In the genomic region with DNA sequence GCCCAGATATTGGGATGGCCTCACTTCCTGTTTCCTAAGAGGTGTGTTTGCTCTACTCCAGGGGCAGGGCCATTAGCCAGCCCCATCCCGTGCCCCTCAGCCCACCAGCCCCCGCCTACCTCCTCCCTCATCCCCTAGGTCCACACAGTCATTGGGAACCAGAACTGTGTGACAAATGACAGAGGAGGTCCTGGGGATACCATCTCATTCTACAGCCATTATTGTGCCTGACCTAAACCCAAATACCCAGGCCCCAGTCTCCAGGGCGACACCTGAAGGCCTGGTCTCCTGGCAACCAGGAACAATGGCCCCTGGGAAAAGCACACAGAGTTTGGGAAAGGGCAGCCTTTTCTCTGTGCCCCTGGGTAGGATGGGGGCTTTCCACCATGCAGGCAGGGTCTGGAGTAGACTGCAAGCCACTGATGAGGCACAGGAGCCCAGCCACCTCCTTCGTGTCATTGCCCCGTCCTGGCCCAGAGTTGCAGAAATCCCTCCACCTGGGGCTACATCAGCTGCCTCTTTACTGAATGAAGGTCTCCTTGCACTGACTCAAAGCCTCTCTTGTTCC, we compare ENCODE assay signal across 16 mouse cellular contexts. TPM values are rescaled to one million over a fixed set of nuclear protein-coding genes. Genes with fewer than 3 reads are reported as not detected.
DNase-seq lines count a peak whose midpoint lies in the region; ATAC-seq and TF ChIP-seq lines count a peak whose summit lies in the region.
"Had no signal": no experiment of that assay in that cellular context is flagged by ENCODE, and none has a peak within 500 bp of the region (broad histone marks: within the 10 kb centered on the region; RNA-seq: fewer than 3 reads in every experiment).

No protein-coding gene starts in this region.

- peak overlapping the region; percentile 94 for H3K27ac ChIP-seq in layer of hippocampus, adult 2 months
- peak overlapping the region; percentile 12; the same call in 1 of the 2 replicates for H3K27ac ChIP-seq in embryonic facial prominence, embryonic 10.5 days (replicated peaks)
- peak overlapping the region; percentile 77 for H3K27ac ChIP-seq in midbrain, embryonic 12.5 days (replicated peaks)
- 0 out of 2 replicates have a peak overlapping the region, but pooled peaks have one; percentile 2 for H3K27ac ChIP-seq in neural tube, embryonic 14.5 days (ENCODE audit: low read depth, low read length)
- H3K27ac ChIP-seq: limb, embryonic 13.5 days; liver, embryonic 14.5 days had no signal

- H3K4me3 ChIP-seq in layer of hippocampus, adult 2 months: no peak overlapping the region
- H3K4me3 ChIP-seq in embryonic facial prominence, embryonic 10.5 days: no peak overlapping the region
- no peak overlapping the region for H3K4me3 ChIP-seq in midbrain, embryonic 12.5 days
- H3K4me3 ChIP-seq in neural tube, embryonic 14.5 days (ENCODE audit: low read depth, low read length): no peak overlapping the region
- H3K4me3 ChIP-seq: limb, embryonic 13.5 days had no signal

- peaks cover 56% of the 10 kb centered on the region for H3K4me1 ChIP-seq in embryonic facial prominence, embryonic 10.5 days
- H3K4me1 ChIP-seq in midbrain, embryonic 12.5 days: peaks cover 62% of the 10 kb centered on the region
- H3K4me1 ChIP-seq in neural tube, embryonic 14.5 days (ENCODE audit: control insufficient read depth, insufficient read depth, low read length): peaks cover 55% of the 10 kb centered on the region

- no peak for TF ChIP-seq CTCF in layer of hippocampus, adult 2 months (conservative IDR thresholded peaks at IDR 0.05)

- H3K9ac ChIP-seq in midbrain, embryonic 12.5 days (replicated peaks): no peak overlapping the region
- no peak overlapping the region for H3K9ac ChIP-seq in neural tube, embryonic 14.5 days (replicated peaks; ENCODE audit: low read depth, low read length)
- H3K9ac ChIP-seq: limb, embryonic 13.5 days; liver, embryonic 14.5 days had no signal

- H3K9me3 ChIP-seq in embryonic facial prominence, embryonic 10.5 days: no peaks in the 10 kb centered on the region
- H3K9me3 ChIP-seq in midbrain, embryonic 12.5 days: no peaks in the 10 kb centered on the region
- no peaks in the 10 kb centered on the region for H3K9me3 ChIP-seq in neural tube, embryonic 14.5 days (ENCODE audit: control insufficient read depth, low read length)
- H3K9me3 ChIP-seq: limb, embryonic 13.5 days had no signal

- H3K36me3 ChIP-seq in embryonic facial prominence, embryonic 10.5 days (replicated peaks): no peaks in the 10 kb centered on the region
- H3K36me3 ChIP-seq in midbrain, embryonic 12.5 days: no peaks in the 10 kb centered on the region
- H3K36me3 ChIP-seq in neural tube, embryonic 14.5 days (ENCODE audit: control insufficient read depth, insufficient read depth, low read length): no peaks in the 10 kb centered on the region
- H3K36me3 ChIP-seq: limb, embryonic 13.5 days had no signal

- DNase-seq in layer of hippocampus, adult 2 months (ENCODE audit: low spot score in 2 of 2): no peak
- no peak for DNase-seq in layer of hippocampus, postnatal 36 days
- DNase-seq in embryonic facial prominence, embryonic 10.5 days (ENCODE audit: low spot score): no peak
- DNase-seq in adrenal gland, adult 2 months: no peak
- no peak for DNase-seq in right cerebral cortex, adult 2 months (ENCODE audit: low spot score in 2 of 2)
- DNase-seq: adrenal gland, postnatal 25 days; cerebellum, adult 18-20 months; kidney, adult 2 months; kidney, postnatal 14 days; lung, postnatal 10 days had no signal

- ATAC-seq in midbrain, embryonic 12.5 days (ENCODE audit: low FRiP score, low read depth): peak; percentile 45
- peak; percentile 26; the same call in 1 of the 2 replicates for ATAC-seq in neural tube, embryonic 14.5 days (ENCODE audit: low read depth)

- 34% methylated on average over 5 of the region's 5 CpGs for WGBS in embryonic facial prominence, embryonic 10.5 days
- 12% methylated on average over 5 of the region's 5 CpGs for WGBS in midbrain, embryonic 12.5 days
- 10% methylated on average over 5 of the region's 5 CpGs for WGBS in neural tube, embryonic 14.5 days

- H3K27me3 ChIP-seq in embryonic facial prominence, embryonic 10.5 days (replicated peaks; ENCODE audit: low read depth, poor library complexity, severe bottlenecking): peaks cover 73% of the 10 kb centered on the region
- peaks cover 54% of the 10 kb centered on the region for H3K27me3 ChIP-seq in midbrain, embryonic 12.5 days
- H3K27me3 ChIP-seq in neural tube, embryonic 14.5 days (ENCODE audit: control insufficient read depth, insufficient read depth, low read length): no peaks in the 10 kb centered on the region

- no peak overlapping the region for H3K4me2 ChIP-seq in midbrain, embryonic 12.5 days (replicated peaks)
- no peak overlapping the region for H3K4me2 ChIP-seq in neural tube, embryonic 14.5 days (ENCODE audit: low read depth, low read length)
- H3K4me2 ChIP-seq: limb, embryonic 13.5 days had no signal

RNA-seq across cellular contexts. Expression of a gene that starts 44.5 kb away (rescaled TPM):
- total RNA-seq in layer of hippocampus, adult 2 months (2021): 100 to 1,000 TPM; 232 to 244 TPM
- total RNA-seq in layer of hippocampus, postnatal 36 days (2021): 100 to 1,000 TPM; 212 to 242 TPM
- 2.3 and 3.9 TPM in 2 replicates for polyA plus RNA-seq in embryonic facial prominence, embryonic 10.5 days (2016; fragmentation: Nextera tagmentation; extraction: Ambion mirVana)
- polyA plus RNA-seq in midbrain, embryonic 12.5 days (2016; fragmentation: Nextera tagmentation; extraction: Ambion mirVana): 12.2 and 14.8 TPM in 2 replicates
- 38.5 and 53.5 TPM in 2 replicates for polyA plus RNA-seq in neural tube, embryonic 14.5 days (2014; fragmentation: Nextera tagmentation; extraction: Ambion mirVana)
- 10 to 100 TPM in 1 of 2 experiments, 1 to 10 TPM in 1; 2.9 to 18.1 TPM for total RNA-seq in adrenal gland, adult 2 months (2021)
- polyA plus RNA-seq in adrenal gland, adult 2 months (2012; rRNA removed): 11.9 and 17.9 TPM in 2 replicates
- polyA plus RNA-seq: C2C12; heart, postnatal 0 days had no signal

Comparison
In these comparisons a context has a peak if more than half of its experiments do, and no peak if none do; other contexts are left out.
1. H3K27ac ChIP-seq: peak in every context shown above with its lines; median percentile 94 in layer of hippocampus, adult 2 months; 77 in midbrain, embryonic 12.5 days; 12 in embryonic facial prominence, embryonic 10.5 days; 2 in neural tube, embryonic 14.5 days.